Mouse (Mus musculus) intestine, embryonic 14.5 days (tissue): ENCODE data around the gene Fxyd2. TPM values are rescaled to one million over a fixed set of nuclear protein-coding genes. Genes with fewer than 3 reads are reported as not detected.

Experiments used
- ATAC-seq: fragments of 200-750 bp; cut with Nextera tagmentation; replicated peaks from 2 replicates; pipeline ENCODE4 v1.8.0; 2017; ENCODE audit warnings: low read depth, moderate number of reproducible peaks, moderate TSS enrichment, moderate library complexity; ENCODE audit not compliant: low FRiP score, low TSS enrichment
- DNase-seq: peaks from one replicate; pipeline ENCODE4 v3.0.0-alpha.2; 2018; ENCODE audit warnings: low spot score
- H3K27ac ChIP-seq: fragments of 300-500 bp; sonication (generic); 2 replicates; pipeline ENCODE4 v1.5.1; 2014; ENCODE audit warnings: low read depth, mild to moderate bottlenecking, control low read depth
- H3K27me3 ChIP-seq: fragments of 300-500 bp; sonication (generic); replicated peaks from 2 replicates; pipeline ENCODE4 v1.6.1; 2014; ENCODE audit warnings: low read length, control low read depth; ENCODE audit not compliant: control insufficient read depth, insufficient read depth
- H3K36me3 ChIP-seq: fragments of 300-500 bp; sonication (generic); 2 replicates; pipeline ENCODE4 v1.6.1; 2014; ENCODE audit warnings: low read length, control low read depth; ENCODE audit not compliant: control insufficient read depth, insufficient read depth
- H3K4me1 ChIP-seq: fragments of 300-500 bp; sonication (generic); replicated peaks from 2 replicates; pipeline ENCODE4 v1.6.1; 2014; ENCODE audit warnings: low read length, control low read depth, mixed read lengths; ENCODE audit not compliant: control insufficient read depth, insufficient read depth
- H3K4me2 ChIP-seq: fragments of 300-500 bp; sonication (generic); 2 replicates; pipeline ENCODE4 v1.6.1; 2014; ENCODE audit warnings: low read length
- H3K4me3 ChIP-seq: fragments of 300-500 bp; sonication (generic); 2 replicates; pipeline ENCODE4 v1.5.1; 2014; ENCODE audit warnings: low read depth, low read length, control low read depth, mixed read lengths
- H3K9ac ChIP-seq: fragments of 300-500 bp; sonication (generic); 2 replicates; pipeline ENCODE4 v1.6.1; 2014; ENCODE audit warnings: mild to moderate bottlenecking, low read length
- H3K9me3 ChIP-seq: fragments of 300-500 bp; sonication (generic); 2 replicates; pipeline ENCODE4 v1.6.1; 2016; ENCODE audit warnings: low read length, control low read depth; ENCODE audit not compliant: control insufficient read depth
- WGBS: fragments of 180-500 bp; shearing (Covaris S2); extraction: QIAGEN DNeasy Blood & Tissue Kit; methylation state at CpG from one replicate; pipeline ENCODE4 v1.1.7; 2014; 5-methylcytosine and 5-hydroxymethylcytosine counted together
- polyA plus RNA-seq: library from polyadenylated mRNA; unstranded; fragments of >200 nt; fragmentation: Nextera tagmentation; extraction: Ambion mirVana; gene quantifications from 2 replicates; pipeline ENCODE4 v1.2.1, GENCODE M21; 2014

The Fxyd2 gene
- polyA plus RNA-seq, 1 experiment from 2014 or later = 5.2 TPM

GRCm38 (mm10) chr9:45370616-45371336 is 28.7 kb upstream of the Fxyd2 start:
- peak overlapping the region; percentile 66 for H3K27ac ChIP-seq
- WGBS = 7% methylated on average over 25 of the region's 25 CpGs

GRCm38 (mm10) chr9:45371337-45371707 is 28.1 kb upstream of the Fxyd2 start:
- H3K4me3 ChIP-seq = peak overlapping the region; percentile 62
- H3K4me2 ChIP-seq = peak overlapping the region; percentile 68
- WGBS = 19% methylated on average over 2 of the region's 2 CpGs
- ATAC-seq = no peak
- peaks cover 20% of the 10 kb centered on the region for H3K4me1 ChIP-seq
- no peaks in the 10 kb centered on the region for H3K9me3 ChIP-seq
- H3K36me3 ChIP-seq = 0 out of 2 replicates have a peak, but pooled peaks cover 3% of the 10 kb centered on the region
- H3K27ac ChIP-seq = no peak overlapping the region
- H3K9ac ChIP-seq = peak overlapping the region; percentile 61; the same call in 1 of the 2 replicates
- no peak for DNase-seq
- H3K27me3 ChIP-seq = no peaks in the 10 kb centered on the region; the same call in 1 of the 2 replicates

More at GRCm38 (mm10) chr9:45370616-45371336, 28.7 kb upstream of the Fxyd2 start:
- Histone ChIP-seq H3K9me3 (no peaks in the 10 kb centered on the region), H3K9ac (peak overlapping the region; percentile 61), H3K4me2 (peak overlapping the region; percentile 68), H3K36me3 (0 out of 2 replicates have a peak, but pooled peaks cover 1% of the 10 kb centered on the region), H3K4me1 (peaks cover 17% of the 10 kb centered on the region), H3K4me3 (peak overlapping the region; percentile 62), H3K27me3 (no peaks in the 10 kb centered on the region; the same call in 1 of the 2 replicates)
- no peak; the same call in 1 of the 2 replicates for ATAC-seq
- no peak for DNase-seq

GRCm38 (mm10) chr9:45373896-45374295 is 25.6 kb upstream of the Fxyd2 start:
- DNase-seq (no peak), ATAC-seq (no peak)
- no peak overlapping the region for H3K4me3 ChIP-seq
- H3K27ac ChIP-seq = no peak overlapping the region
- WGBS = 59% methylated on average over 3 of the region's 3 CpGs
- H3K9me3 ChIP-seq = no peaks in the 10 kb centered on the region
- H3K36me3 ChIP-seq = 0 out of 2 replicates have a peak, but pooled peaks cover 3% of the 10 kb centered on the region
- no peaks in the 10 kb centered on the region; the same call in 1 of the 2 replicates for H3K27me3 ChIP-seq
- H3K9ac ChIP-seq = no peak overlapping the region
- no peak overlapping the region for H3K4me2 ChIP-seq
- H3K4me1 ChIP-seq = peaks cover 21% of the 10 kb centered on the region

DNA sequence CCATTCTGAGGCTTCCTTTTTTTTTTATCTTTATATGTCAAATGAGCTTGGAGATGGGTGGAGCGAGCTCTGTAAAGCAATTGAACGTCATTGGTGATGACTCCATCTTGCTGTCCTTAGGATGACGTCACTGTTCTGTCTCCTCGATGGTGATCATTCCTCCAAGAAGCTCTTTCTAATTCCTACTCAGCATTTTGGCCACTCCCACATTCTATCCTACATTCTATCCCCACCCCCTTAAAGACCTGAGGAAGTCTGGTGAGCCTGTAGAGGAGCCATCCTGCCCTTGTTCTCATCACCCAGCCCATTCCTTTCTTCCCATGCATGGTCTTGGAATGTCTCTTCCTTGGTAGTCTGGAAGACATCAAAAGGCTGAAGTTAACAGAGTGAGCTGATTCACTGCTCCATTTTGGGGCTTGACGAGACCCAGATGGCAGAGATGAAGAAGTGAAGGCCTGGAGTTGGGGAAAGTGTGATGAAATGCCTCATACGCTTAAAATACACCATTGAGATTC is 24.4 kb upstream of the Fxyd2 start:
- Histone ChIP-seq H3K4me3 (no peak overlapping the region), H3K4me1 (peaks cover 17% of the 10 kb centered on the region; the same call in 1 of the 2 replicates), H3K9me3 (no peaks in the 10 kb centered on the region), H3K36me3 (0 out of 2 replicates have a peak, but pooled peaks cover 3% of the 10 kb centered on the region), H3K27ac (no peak overlapping the region), H3K9ac (no peak overlapping the region), H3K27me3 (no peaks in the 10 kb centered on the region), H3K4me2 (no peak overlapping the region)
- WGBS = 68% methylated on average over 6 of the region's 6 CpGs
- ATAC-seq (peak; percentile 80), DNase-seq (no peak)

- DNase-seq (no peak), ATAC-seq (no peak)
- H3K9ac ChIP-seq = no peak overlapping the region
- H3K4me1 ChIP-seq = peaks cover 18% of the 10 kb centered on the region
- no peak overlapping the region for H3K4me3 ChIP-seq
- H3K4me2 ChIP-seq = no peak overlapping the region
- H3K36me3 ChIP-seq = 0 out of 2 replicates have a peak, but pooled peaks cover 3% of the 10 kb centered on the region
- WGBS = 69% methylated on average over 4 of the region's 4 CpGs
- H3K27me3 ChIP-seq = no peaks in the 10 kb centered on the region
- no peaks in the 10 kb centered on the region for H3K9me3 ChIP-seq
- no peak overlapping the region for H3K27ac ChIP-seq
These were observed 23.0 kb upstream of the Fxyd2 start for GRCm38 (mm10) chr9:45376427-45376826.

DNA sequence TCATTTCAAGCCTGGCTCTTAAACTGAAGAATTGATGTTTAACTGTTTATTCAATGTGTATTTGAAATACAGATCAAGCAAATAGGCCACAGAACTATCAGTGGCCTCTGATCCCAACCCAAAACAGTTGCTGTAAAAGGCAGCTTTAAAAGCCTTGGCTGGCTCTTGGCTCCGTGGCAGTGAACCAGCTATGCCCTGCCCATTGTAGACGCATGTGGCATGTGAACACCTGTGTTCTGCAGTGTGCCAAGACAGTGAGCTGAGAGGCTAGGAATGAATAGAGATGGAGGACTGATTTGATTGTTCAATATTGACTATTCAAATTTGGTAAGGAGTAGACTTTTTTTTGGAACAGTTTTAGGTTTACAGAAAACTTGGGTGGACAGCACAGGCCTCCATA is 22.6 kb upstream of the Fxyd2 start:
- WGBS = 89% methylated on average over 2 of the region's 2 CpGs
- no peak overlapping the region for H3K9ac ChIP-seq
- H3K9me3 ChIP-seq = no peaks in the 10 kb centered on the region
- no peak overlapping the region for H3K4me3 ChIP-seq
- H3K27ac ChIP-seq = no peak overlapping the region
- H3K27me3 ChIP-seq = no peaks in the 10 kb centered on the region
- ATAC-seq (no peak), DNase-seq (no peak)
- peaks cover 17% of the 10 kb centered on the region for H3K4me1 ChIP-seq
- no peak overlapping the region for H3K4me2 ChIP-seq
- 0 out of 2 replicates have a peak, but pooled peaks cover 3% of the 10 kb centered on the region for H3K36me3 ChIP-seq

DNA sequence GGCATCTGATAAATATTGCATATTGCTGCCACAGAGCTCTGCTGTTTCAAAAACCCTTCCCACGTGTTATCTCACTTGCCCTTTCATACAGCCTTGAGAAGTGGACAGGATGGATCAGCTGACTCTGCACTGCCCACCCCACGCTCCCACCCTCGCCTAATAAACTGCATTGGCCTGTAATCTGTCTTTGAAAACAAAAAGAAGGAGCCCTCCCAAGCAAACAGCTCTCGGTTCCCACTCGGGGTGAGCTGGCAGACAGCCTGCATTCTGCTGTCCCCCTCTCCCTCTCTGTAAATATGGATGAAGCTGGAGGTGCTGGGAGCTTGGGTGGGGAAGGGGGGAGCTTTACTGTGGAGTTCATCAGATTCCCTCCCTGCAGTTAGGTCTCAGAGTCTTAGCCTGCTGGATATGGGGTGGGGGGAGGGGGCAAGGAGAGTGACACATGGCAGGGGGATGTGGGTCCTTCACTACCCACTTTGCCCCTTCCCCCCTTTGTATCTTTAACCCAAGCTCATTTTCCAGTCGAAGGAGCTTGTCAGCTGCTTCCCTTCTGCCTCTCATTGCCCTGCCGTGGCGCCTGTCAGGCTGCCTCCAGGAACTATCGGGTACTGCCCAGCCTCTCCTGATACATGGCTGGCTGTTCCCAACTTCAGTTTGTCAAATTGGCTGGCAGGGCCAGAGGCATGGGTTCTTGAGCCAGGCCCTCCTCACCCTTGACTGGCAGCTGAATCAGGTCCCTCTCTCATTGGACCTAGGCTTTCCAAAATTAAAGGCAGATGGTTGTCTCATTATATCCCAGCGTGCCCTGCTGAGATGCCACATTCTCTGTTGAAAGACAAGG is 18.8 kb upstream of the Fxyd2 start:
- Histone ChIP-seq H3K4me1 (peaks cover 10% of the 10 kb centered on the region), H3K27me3 (no peaks in the 10 kb centered on the region), H3K9me3 (no peaks in the 10 kb centered on the region), H3K4me3 (no peak overlapping the region), H3K9ac (no peak overlapping the region), H3K27ac (no peak overlapping the region), H3K4me2 (no peak overlapping the region), H3K36me3 (0 out of 2 replicates have a peak, but pooled peaks cover 3% of the 10 kb centered on the region)
- no peak for ATAC-seq
- no peak for DNase-seq
- WGBS = 55% methylated on average over 10 of the region's 10 CpGs

- 60% methylated on average over 5 of the region's 5 CpGs for WGBS
- no peaks in the 10 kb centered on the region for H3K27me3 ChIP-seq
- H3K27ac ChIP-seq = no peak overlapping the region
- H3K4me2 ChIP-seq = no peak overlapping the region
- no peaks in the 10 kb centered on the region for H3K36me3 ChIP-seq
- ATAC-seq = no peak
- H3K9ac ChIP-seq = no peak overlapping the region
- no peak for DNase-seq
- no peak overlapping the region for H3K4me3 ChIP-seq
- H3K4me1 ChIP-seq = peaks cover 6% of the 10 kb centered on the region; the same call in 1 of the 2 replicates
- H3K9me3 ChIP-seq = no peaks in the 10 kb centered on the region
These were observed 17.1 kb upstream of the Fxyd2 start for GRCm38 (mm10) chr9:45382336-45382735.
